Mouse (Mus musculus) kidney, postnatal 0 days (tissue): ENCODE measurements around the gene Nrxn3. TPM values are rescaled to one million over a fixed set of nuclear protein-coding genes. Genes with fewer than 3 reads are reported as not detected.
A peak's percentile ranks its signal among the peaks of the same experiment; 100 is the strongest.

ENCODE experiments used
- ATAC-seq: fragments of 200-750 bp; cut with Nextera tagmentation; replicated peaks from 2 replicates; pipeline ENCODE4 v1.8.0; 2017; ENCODE audit warnings: low read depth, moderate number of reproducible peaks, moderate TSS enrichment, moderate library complexity; ENCODE audit not compliant: low FRiP score
- DNase-seq: peaks from one replicate; pipeline ENCODE4 v3.0.0-alpha.2; 2016; ENCODE audit warnings: low spot score
- H3K27ac ChIP-seq: fragments of 300-500 bp; sonication (generic); 2 replicates; pipeline ENCODE4 v1.5.1; 2014; ENCODE audit warnings: mild to moderate bottlenecking
- H3K27me3 ChIP-seq: fragments of 300-500 bp; sonication (generic); 2 replicates; pipeline ENCODE4 v1.6.1; 2014; ENCODE audit warnings: low read length, mixed read lengths; ENCODE audit not compliant: insufficient read depth
- H3K36me3 ChIP-seq: fragments of 300-500 bp; sonication (generic); 2 replicates; pipeline ENCODE4 v1.6.1; 2014; ENCODE audit warnings: low read length, mixed read lengths; ENCODE audit not compliant: insufficient read depth
- H3K4me1 ChIP-seq: fragments of 300-500 bp; sonication (generic); replicated peaks from 2 replicates; pipeline ENCODE4 v1.6.1; 2014; ENCODE audit warnings: antibody characterized with exemption, low read length, mixed read lengths; ENCODE audit not compliant: insufficient read depth
- H3K4me2 ChIP-seq: fragments of 300-500 bp; sonication (generic); 2 replicates; pipeline ENCODE4 v1.6.1; 2014; ENCODE audit warnings: mild to moderate bottlenecking, low read length, moderate library complexity, mixed read lengths
- H3K4me3 ChIP-seq: fragments of 300-500 bp; sonication (generic); replicated peaks from 2 replicates; pipeline ENCODE4 v1.5.1; 2014; ENCODE audit warnings: low read depth, low read length
- H3K9ac ChIP-seq: fragments of 300-500 bp; sonication (generic); 2 replicates; pipeline ENCODE4 v1.6.1; 2014; ENCODE audit warnings: low read depth, low read length
- H3K9me3 ChIP-seq: fragments of 300-500 bp; sonication (generic); replicated peaks from 2 replicates; pipeline ENCODE4 v1.6.1; 2016; ENCODE audit warnings: low read length, inconsistent platforms, mixed read lengths
- CTCF ChIP-seq: IDR thresholded peaks from 2 replicates; pipeline ENCODE4 v1.5.1; 2016; ENCODE audit warnings: antibody characterized with exemption, low read depth, mild to moderate bottlenecking, moderate library complexity
- WGBS: fragments of 180-500 bp; shearing (Covaris S2); extraction: QIAGEN DNeasy Blood & Tissue Kit; methylation state at CpG from one replicate; pipeline ENCODE4 v1.1.7; 2014; 5-methylcytosine and 5-hydroxymethylcytosine counted together
- polyA plus RNA-seq: library from polyadenylated mRNA; unstranded; fragments of >200 nt; fragmentation: Nextera tagmentation; extraction: Ambion mirVana; gene quantifications from 2 replicates; pipeline ENCODE4 v1.2.1, GENCODE M21; 2015

Nrxn3 gene
- polyA plus RNA-seq, 1 experiment from 2014 or later = 3.0 TPM

DNA sequence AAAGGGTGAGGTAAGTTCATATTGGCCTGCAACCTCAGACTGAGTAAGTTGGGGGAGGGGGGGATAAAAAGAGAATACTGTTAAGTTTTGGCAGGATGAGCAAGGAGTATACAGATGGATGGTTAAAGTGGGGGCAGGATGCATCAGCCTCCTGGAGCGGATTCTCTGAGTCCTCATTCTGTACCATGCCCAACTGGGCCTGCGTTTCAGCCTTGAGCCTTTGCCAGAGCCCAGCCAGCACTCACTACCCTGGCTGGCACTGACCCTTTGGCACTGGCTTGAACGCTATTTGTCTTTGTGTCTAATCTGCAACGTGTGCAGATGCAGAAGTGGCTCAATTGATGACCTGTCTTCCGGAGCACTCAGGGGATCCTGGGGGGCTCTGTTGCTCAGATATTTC lies 24.1 kb downstream of the Nrxn3 start:
- Histone ChIP-seq H3K27me3 (no peaks in the 10 kb centered on the region), H3K9ac (no peak overlapping the region), H3K9me3 (no peaks in the 10 kb centered on the region), H3K27ac (no peak overlapping the region), H3K4me1 (no peaks in the 10 kb centered on the region), H3K4me3 (no peak overlapping the region), H3K36me3 (no peaks in the 10 kb centered on the region), H3K4me2 (no peak overlapping the region)
- no peak for TF ChIP-seq CTCF
- ATAC-seq = 0 out of 2 replicates have a peak, but pooled peaks have one; percentile 25
- 73% methylated on average over 5 of the region's 5 CpGs for WGBS
- DNase-seq = no peak

DNA sequence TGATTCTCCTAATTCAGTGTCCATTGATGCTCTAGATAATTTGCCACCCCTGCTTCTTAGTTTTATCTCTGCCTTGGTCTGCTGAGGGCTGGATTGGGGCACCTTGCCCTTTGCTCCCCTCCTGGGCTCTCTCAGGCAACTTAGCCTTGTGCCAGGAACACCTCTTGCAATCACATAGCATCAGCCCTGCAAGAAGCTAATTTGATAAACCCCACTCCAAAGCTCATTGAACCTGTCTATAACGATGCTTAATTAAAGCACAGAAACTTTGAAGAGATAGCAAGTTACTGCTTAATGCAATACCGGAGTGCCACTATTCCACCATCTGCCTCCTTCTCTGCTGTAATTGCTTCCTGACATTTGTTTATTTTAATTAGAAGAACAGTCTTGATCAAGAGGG lies 42.1 kb downstream of the Nrxn3 start:
- Histone ChIP-seq H3K4me2 (no peak overlapping the region), H3K27me3 (no peaks in the 10 kb centered on the region), H3K9ac (no peak overlapping the region), H3K27ac (no peak overlapping the region), H3K4me1 (no peaks in the 10 kb centered on the region), H3K9me3 (no peaks in the 10 kb centered on the region), H3K4me3 (no peak overlapping the region), H3K36me3 (no peaks in the 10 kb centered on the region)
- DNase-seq (no peak), ATAC-seq (no peak)
- 66% methylated on average over 2 of the region's 2 CpGs for WGBS
- no peak for TF ChIP-seq CTCF

GRCm38 (mm10) chr12:88774666-88775065 lies 52.0 kb downstream of the Nrxn3 start:
- ATAC-seq = no peak
- H3K36me3 ChIP-seq = no peaks in the 10 kb centered on the region
- no peaks in the 10 kb centered on the region for H3K9me3 ChIP-seq
- H3K4me1 ChIP-seq = no peaks in the 10 kb centered on the region
- H3K4me2 ChIP-seq = no peak overlapping the region
- no peak overlapping the region for H3K27ac ChIP-seq
- no peak for TF ChIP-seq CTCF
- H3K27me3 ChIP-seq = no peaks in the 10 kb centered on the region
- 89% methylated on average over 2 of the region's 2 CpGs for WGBS
- no peak for DNase-seq
- no peak overlapping the region for H3K4me3 ChIP-seq
- H3K9ac ChIP-seq = no peak overlapping the region

DNA sequence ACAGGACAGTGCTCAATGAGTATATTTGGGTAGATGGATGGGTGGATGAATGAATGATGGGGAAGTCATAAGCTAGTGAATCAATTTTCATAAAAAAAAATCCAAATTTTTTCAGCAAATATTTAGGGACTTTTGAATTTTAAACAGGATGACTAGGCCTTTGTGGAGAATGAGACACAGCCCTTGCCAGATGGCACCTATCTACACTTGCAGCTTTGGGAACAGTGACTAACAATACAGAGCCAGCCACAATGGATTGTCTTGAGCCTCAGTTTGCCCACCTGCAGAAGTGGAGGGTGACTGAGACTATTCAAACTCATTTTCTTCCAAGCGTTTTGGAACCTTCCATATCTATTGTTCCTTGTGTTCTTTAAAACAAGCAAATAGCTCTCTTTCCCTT lies 55.4 kb downstream of the Nrxn3 start:
- no peak overlapping the region for H3K27ac ChIP-seq
- no peaks in the 10 kb centered on the region for H3K27me3 ChIP-seq
- H3K4me1 ChIP-seq = no peaks in the 10 kb centered on the region
- DNase-seq = no peak
- 92% methylated on average over 1 of the region's 1 CpGs for WGBS
- H3K4me3 ChIP-seq = no peak overlapping the region
- H3K4me2 ChIP-seq = no peak overlapping the region
- no peaks in the 10 kb centered on the region for H3K9me3 ChIP-seq
- no peaks in the 10 kb centered on the region for H3K36me3 ChIP-seq
- no peak for TF ChIP-seq CTCF
- no peak overlapping the region for H3K9ac ChIP-seq
- no peak for ATAC-seq

GRCm38 (mm10) chr12:88784199-88785147 lies 61.8 kb downstream of the Nrxn3 start:
- Histone ChIP-seq H3K36me3 (no peaks in the 10 kb centered on the region), H3K9me3 (no peaks in the 10 kb centered on the region), H3K4me1 (no peaks in the 10 kb centered on the region), H3K9ac (no peak overlapping the region), H3K27me3 (no peaks in the 10 kb centered on the region), H3K4me3 (no peak overlapping the region), H3K4me2 (no peak overlapping the region), H3K27ac (no peak overlapping the region)
- 29% methylated on average over 10 of the region's 10 CpGs for whole genome bisulfite sequencing
- ATAC-seq (no peak), DNase-seq (peak; percentile 1)
- no peak for TF ChIP-seq CTCF

DNA sequence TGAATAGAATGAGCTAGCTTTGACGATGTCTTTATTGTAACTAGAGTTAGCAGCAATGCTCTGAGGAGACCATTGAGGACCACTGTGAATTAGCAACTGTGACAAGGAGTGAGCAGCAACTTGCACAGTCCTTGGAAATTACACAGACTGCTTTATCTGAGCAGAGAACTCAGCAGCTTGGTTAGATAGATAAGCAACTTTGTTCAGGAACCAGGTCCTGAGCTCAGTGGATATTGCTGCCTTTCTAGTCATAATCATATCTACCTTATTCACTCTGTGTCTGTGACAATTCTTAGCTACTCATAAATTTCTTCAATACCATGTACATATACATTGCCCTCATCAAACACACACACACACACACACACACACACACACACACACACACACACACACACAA lies 70.6 kb downstream of the Nrxn3 start:
- no peak overlapping the region for H3K4me2 ChIP-seq
- DNase-seq (no peak), ATAC-seq (no peak)
- TF ChIP-seq CTCF = no peak
- H3K27me3 ChIP-seq = no peaks in the 10 kb centered on the region
- no peaks in the 10 kb centered on the region for H3K36me3 ChIP-seq
- no peak overlapping the region for H3K4me3 ChIP-seq
- H3K9ac ChIP-seq = no peak overlapping the region
- H3K27ac ChIP-seq = no peak overlapping the region
- 72% methylated on average over 1 of the region's 1 CpGs for WGBS
- H3K9me3 ChIP-seq = no peaks in the 10 kb centered on the region
- H3K4me1 ChIP-seq = no peaks in the 10 kb centered on the region
